ENCODE assay signal across 9 mouse cellular contexts in the genomic region with DNA sequence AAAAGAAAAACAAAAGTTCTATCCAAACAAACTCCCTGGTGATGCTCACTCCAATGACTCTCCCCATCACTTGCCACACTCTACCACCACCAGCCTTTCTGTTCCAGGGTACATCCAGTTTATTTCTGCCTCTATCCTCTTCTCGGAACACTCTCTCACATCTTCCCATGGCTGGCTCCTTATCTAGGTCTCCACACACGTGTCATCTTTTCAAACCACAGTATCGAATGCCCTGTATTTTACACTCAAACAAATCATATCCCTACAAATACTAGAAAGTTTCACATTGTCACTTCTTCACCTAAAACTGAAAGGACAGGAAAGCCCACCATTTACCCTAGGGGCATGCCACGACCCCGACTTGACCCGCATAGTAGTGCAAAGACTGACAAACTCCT. TPM values are rescaled to one million over a fixed set of nuclear protein-coding genes. Genes with fewer than 3 reads are reported as not detected.
A peak's percentile ranks its signal among the peaks of the same experiment; 100 is the strongest.
DNase-seq lines count a peak whose midpoint lies in the region; ATAC-seq lines count a peak whose summit lies in the region.
"Had no signal": no experiment of that assay in that cellular context is flagged by ENCODE, and none has a peak within 500 bp of the region (broad histone marks: within the 10 kb centered on the region; RNA-seq: fewer than 3 reads in every experiment).

No protein-coding gene starts in this region.

- H3K9me3 ChIP-seq in kidney, embryonic 15.5 days (replicated peaks): no peaks in the 10 kb centered on the region
- no peaks in the 10 kb centered on the region for H3K9me3 ChIP-seq in hindbrain, embryonic 14.5 days (ENCODE audit: control insufficient read depth, low read length)
- no peaks in the 10 kb centered on the region for H3K9me3 ChIP-seq in midbrain, embryonic 13.5 days

- no peaks in the 10 kb centered on the region for H3K27me3 ChIP-seq in kidney, embryonic 15.5 days
- no peaks in the 10 kb centered on the region for H3K27me3 ChIP-seq in hindbrain, embryonic 14.5 days (ENCODE audit: control insufficient read depth, insufficient read depth, low read length)
- peaks cover 8% of the 10 kb centered on the region; the same call in 1 of the 2 replicates for H3K27me3 ChIP-seq in midbrain, embryonic 13.5 days

- peak overlapping the region; percentile 85 for H3K4me3 ChIP-seq in kidney, embryonic 15.5 days (replicated peaks)
- H3K4me3 ChIP-seq in brown adipose tissue, adult 24 weeks (ENCODE audit: insufficient read depth, low read depth, low read length): peak overlapping the region; percentile 79
- H3K4me3 ChIP-seq in hindbrain, embryonic 14.5 days (replicated peaks; ENCODE audit: low read length): peak overlapping the region; percentile 82
- H3K4me3 ChIP-seq in midbrain, embryonic 13.5 days (replicated peaks): peak overlapping the region; percentile 84

- 20% methylated on average over 6 of the region's 6 CpGs for WGBS in kidney, embryonic 15.5 days
- WGBS in hindbrain, embryonic 14.5 days: 19% methylated on average over 6 of the region's 6 CpGs
- 23% methylated on average over 6 of the region's 6 CpGs for WGBS in midbrain, embryonic 13.5 days

- H3K36me3 ChIP-seq in kidney, embryonic 15.5 days: no peaks in the 10 kb centered on the region
- H3K36me3 ChIP-seq in hindbrain, embryonic 14.5 days (replicated peaks; ENCODE audit: control insufficient read depth, insufficient read depth): no peaks in the 10 kb centered on the region
- 0 out of 2 replicates have a peak, but pooled peaks cover 3% of the 10 kb centered on the region for H3K36me3 ChIP-seq in midbrain, embryonic 13.5 days

- intact Hi-C loops in left cerebral cortex, postnatal 36 days (cut with DNase I): loop anchor here (5.0 kb wide), 1 partner anchor 52 kb away; a partner anchor contains a TSS

- H3K9ac ChIP-seq in kidney, embryonic 15.5 days: peak overlapping the region; percentile 73
- H3K9ac ChIP-seq in hindbrain, embryonic 14.5 days: peak overlapping the region; percentile 64
- H3K9ac ChIP-seq in midbrain, embryonic 13.5 days (replicated peaks): peak overlapping the region; percentile 81

- no peak for DNase-seq in kidney, adult 11 months
- no peak for DNase-seq in hindbrain, embryonic 14.5 days (ENCODE audit: low spot score)
- DNase-seq in left cerebral cortex, postnatal 36 days (ENCODE audit: low spot score in 2 of 2): no peak
- DNase-seq in adrenal gland, postnatal 4 days (ENCODE audit: low spot score in 2 of 2): no peak
- no peak for DNase-seq in urinary bladder, postnatal 25 days (ENCODE audit: low spot score)

- no peak for ATAC-seq in kidney, embryonic 15.5 days (replicated peaks; ENCODE audit: low FRiP score)
- ATAC-seq in hindbrain, embryonic 14.5 days (ENCODE audit: low FRiP score): no peak
- ATAC-seq in midbrain, embryonic 13.5 days: no peak

- H3K27ac ChIP-seq in kidney, embryonic 15.5 days: peak overlapping the region; percentile 90
- H3K27ac ChIP-seq in brown adipose tissue, adult 24 weeks (replicated peaks; ENCODE audit: low read depth, low read length): peak overlapping the region; percentile 86
- peak overlapping the region; percentile 79; the same call in 1 of the 2 replicates for H3K27ac ChIP-seq in hindbrain, embryonic 14.5 days
- peak overlapping the region; percentile 81 for H3K27ac ChIP-seq in midbrain, embryonic 13.5 days

- H3K4me1 ChIP-seq in kidney, embryonic 15.5 days: peaks cover 50% of the 10 kb centered on the region
- H3K4me1 ChIP-seq in brown adipose tissue, adult 24 weeks (ENCODE audit: control insufficient read depth, insufficient read depth, insufficient read length, low read length): peaks cover 12% of the 10 kb centered on the region
- H3K4me1 ChIP-seq in hindbrain, embryonic 14.5 days (replicated peaks; ENCODE audit: control insufficient read depth, insufficient read depth, low read length): peaks cover 10% of the 10 kb centered on the region
- peaks cover 27% of the 10 kb centered on the region for H3K4me1 ChIP-seq in midbrain, embryonic 13.5 days (replicated peaks)

- peak overlapping the region; percentile 85 for H3K4me2 ChIP-seq in kidney, embryonic 15.5 days
- H3K4me2 ChIP-seq in hindbrain, embryonic 14.5 days (replicated peaks): peak overlapping the region; percentile 79
- peak overlapping the region; percentile 76 for H3K4me2 ChIP-seq in midbrain, embryonic 13.5 days (replicated peaks)

RNA-seq across cellular contexts. Expression of a gene that starts 0.6 kb away (rescaled TPM):
- polyA plus RNA-seq in kidney, embryonic 15.5 days (2015; fragmentation: Nextera tagmentation; extraction: Ambion mirVana): 43.1 and 44.0 TPM in 2 replicates
- polyA plus RNA-seq in brown adipose tissue, adult 24 weeks (2012; ENCODE audit: insufficient read depth, insufficient read length, missing spikeins): 11.1 and 11.6 TPM in 2 replicates
- polyA plus RNA-seq in hindbrain, embryonic 14.5 days (2014; fragmentation: Nextera tagmentation; extraction: Ambion mirVana): 77.7 and 78.4 TPM in 2 replicates
- polyA plus RNA-seq in midbrain, embryonic 13.5 days (2015; fragmentation: Nextera tagmentation; extraction: Ambion mirVana): 66.2 and 71.8 TPM in 2 replicates
- 10 to 100 TPM; 58.0 to 58.9 TPM for total RNA-seq in left cerebral cortex, postnatal 36 days (2021)
- 10 to 100 TPM; 41.5 to 50.0 TPM for total RNA-seq in adrenal gland, postnatal 4 days (2021)

RNA-seq across cellular contexts. Expression of a gene that starts 15.5 kb away (rescaled TPM):
- polyA plus RNA-seq in kidney, embryonic 15.5 days (2015; fragmentation: Nextera tagmentation; extraction: Ambion mirVana): 27.8 and 32.1 TPM in 2 replicates
- 2.0 and 4.8 TPM in 2 replicates for polyA plus RNA-seq in brown adipose tissue, adult 24 weeks (2012; ENCODE audit: insufficient read depth, insufficient read length, missing spikeins)
- polyA plus RNA-seq in hindbrain, embryonic 14.5 days (2014; fragmentation: Nextera tagmentation; extraction: Ambion mirVana): 19.9 and 22.4 TPM in 2 replicates
- polyA plus RNA-seq in midbrain, embryonic 13.5 days (2015; fragmentation: Nextera tagmentation; extraction: Ambion mirVana): 8.0 and 8.3 TPM in 2 replicates
- 10 to 100 TPM; 11.8 to 15.0 TPM for total RNA-seq in left cerebral cortex, postnatal 36 days (2021)
- 10 to 100 TPM; 19.8 to 26.5 TPM for total RNA-seq in adrenal gland, postnatal 4 days (2021)

RNA-seq across cellular contexts. Expression of a gene that starts 15.6 kb away (rescaled TPM):
- polyA plus RNA-seq in kidney, embryonic 15.5 days (2015; fragmentation: Nextera tagmentation; extraction: Ambion mirVana): 163 and 169 TPM in 2 replicates
- polyA plus RNA-seq in brown adipose tissue, adult 24 weeks (2012; ENCODE audit: insufficient read depth, insufficient read length, missing spikeins): 43.4 and 50.7 TPM in 2 replicates
- 103 and 118 TPM in 2 replicates for polyA plus RNA-seq in hindbrain, embryonic 14.5 days (2014; fragmentation: Nextera tagmentation; extraction: Ambion mirVana)
- polyA plus RNA-seq in midbrain, embryonic 13.5 days (2015; fragmentation: Nextera tagmentation; extraction: Ambion mirVana): 104 and 110 TPM in 2 replicates
- total RNA-seq in left cerebral cortex, postnatal 36 days (2021): 10 to 100 TPM; 44.7 to 52.4 TPM
- total RNA-seq in adrenal gland, postnatal 4 days (2021): 10 to 100 TPM; 73.2 to 74.9 TPM

RNA-seq across cellular contexts. Expression of a gene that starts 15.6 kb away (rescaled TPM):
- polyA plus RNA-seq in kidney, embryonic 15.5 days (2015; fragmentation: Nextera tagmentation; extraction: Ambion mirVana): 3.4 and 3.8 TPM in 2 replicates
- 0.46 and 0.52 TPM in 2 replicates for polyA plus RNA-seq in brown adipose tissue, adult 24 weeks (2012; ENCODE audit: insufficient read depth, insufficient read length, missing spikeins)
- polyA plus RNA-seq in hindbrain, embryonic 14.5 days (2014; fragmentation: Nextera tagmentation; extraction: Ambion mirVana): 1.1 and 1.2 TPM in 2 replicates
- 0.22 and 0.26 TPM in 2 replicates for polyA plus RNA-seq in midbrain, embryonic 13.5 days (2015; fragmentation: Nextera tagmentation; extraction: Ambion mirVana)
- total RNA-seq in left cerebral cortex, postnatal 36 days (2021): 1 to 10 TPM in 1 of 2 experiments, under 1 TPM in 1; 0.81 to 1.6 TPM
- 1 to 10 TPM; 3.5 to 4.1 TPM for total RNA-seq in adrenal gland, postnatal 4 days (2021)
- total RNA-seq: hematopoietic stem cell, adult 5-6 weeks had no signal

RNA-seq across cellular contexts. Expression of a gene that starts 28.5 kb away (rescaled TPM):
- 443 and 447 TPM in 2 replicates for polyA plus RNA-seq in kidney, embryonic 15.5 days (2015; fragmentation: Nextera tagmentation; extraction: Ambion mirVana)
- 117 and 131 TPM in 2 replicates for polyA plus RNA-seq in brown adipose tissue, adult 24 weeks (2012; ENCODE audit: insufficient read depth, insufficient read length, missing spikeins)
- 399 and 421 TPM in 2 replicates for polyA plus RNA-seq in hindbrain, embryonic 14.5 days (2014; fragmentation: Nextera tagmentation; extraction: Ambion mirVana)
- 465 and 547 TPM in 2 replicates for polyA plus RNA-seq in midbrain, embryonic 13.5 days (2015; fragmentation: Nextera tagmentation; extraction: Ambion mirVana)
- 100 to 1,000 TPM; 121 to 126 TPM for total RNA-seq in left cerebral cortex, postnatal 36 days (2021)
- 100 to 1,000 TPM; 350 to 387 TPM for total RNA-seq in adrenal gland, postnatal 4 days (2021)
